Mouse (Mus musculus): Measurements from ENCODE around the gene Eral1.

Eral1 gene

GRCm38 (mm10) chr11:78032809-78033195, 47.4 kb downstream of the Eral1 start:
- POLR2A ChIA-PET: interaction anchor here in 3 of 4 experiments (0.5 to 2.3 kb wide), 29 partner anchors 9 to 422 kb away, joined by 3 to 17 read pairs (median 4); partner anchors contain the start of genes Rpl23a (in 2 of the 3), Eral1 (in 1 of the 3) and Phf12 (in 1 of the 3)

GRCm38 (mm10) chr11:78031947-78032808, 48.0 kb downstream of the Eral1 start, which contains the start of gene Dhrs13:
Dhrs13 (plus strand) TSS chr11:78032280.
- ChIA-PET CTCF (interaction anchor here in 3 of 4 experiments (0.6 to 3.3 kb wide), 25 partner anchors 9 to 522 kb away, joined by 3 to 18 read pairs (median 4); partner anchors contain the start of genes Eral1 (in 1 of the 3), Fam222b (in 1 of the 3), Nek8 (in 1 of the 3) and Phf12 (in 1 of the 3)), POLR2A (interaction anchor here in 3 of 4 experiments (0.5 to 2.3 kb wide), 22 partner anchors 9 to 422 kb away, joined by 3 to 17 read pairs (median 4); partner anchors contain the start of genes Eral1 (in 1 of the 3), Phf12 (in 1 of the 3) and Rpl23a (in 1 of the 3))

More at GRCm38 (mm10) chr11:78032809-78033195, 47.4 kb downstream of the Eral1 start:
- CTCF ChIA-PET: interaction anchor here (0.6 to 3.3 kb wide), 26 partner anchors 10 to 523 kb away, joined by 3 to 18 read pairs (median 4); partner anchors contain the start of genes Eral1 (in 1 of the 4), Fam222b (in 1 of the 4), Nek8 (in 1 of the 4) and Phf12 (in 1 of the 4)

- POLR2A ChIA-PET: no interaction called here
- CTCF ChIA-PET: interaction anchor here in 3 of 4 experiments (0.6 to 1.5 kb wide), 3 partner anchors 12 to 205 kb away, joined by 5 to 8 read pairs (median 6); no protein-coding TSS in a partner anchor
Measured at GRCm38 (mm10) chr11:78031389-78031788, 48.8 kb downstream of the Eral1 start.

GRCm38 (mm10) chr11:78030600-78030999, 49.6 kb downstream of the Eral1 start:
- CTCF ChIA-PET: interaction anchor here (0.5 to 1.5 kb wide), 4 partner anchors 11 to 204 kb away, joined by 5 to 8 read pairs (median 6); no protein-coding TSS in a partner anchor
- POLR2A ChIA-PET: interaction anchor here in 1 of 4 experiments (0.6 kb wide), 2 partner anchors 300 to 1815 kb away, joined by 3 read pairs; no protein-coding TSS in a partner anchor

- ChIA-PET POLR2A (interaction anchor here in 2 of 4 experiments (0.7 to 1.7 kb wide), 6 partner anchors 9 to 154 kb away, joined by 3 to 9 read pairs (median 5); partner anchors contain the start of genes Flot2 (in 1 of the 2) and Rpl23a (in 1 of the 2)), CTCF (interaction anchor here in 2 of 4 experiments (0.5 to 2.1 kb wide), 4 partner anchors 9 to 11 kb away, joined by 3 to 17 read pairs (median 5); partner anchors contain the start of gene Flot2 (in 1 of the 2))
Measured at GRCm38 (mm10) chr11:78029240-78029639, 50.9 kb downstream of the Eral1 start.

GRCm38 (mm10) chr11:78023607-78024006, 56.6 kb downstream of the Eral1 start:
- CTCF ChIA-PET: interaction anchor here in 3 of 4 experiments (0.6 to 1.7 kb wide), 11 partner anchors 9 to 197 kb away, joined by 3 to 16 read pairs (median 4); partner anchors contain the start of genes Nek8 (in 1 of the 3) and Tlcd1 (in 1 of the 3)
- POLR2A ChIA-PET: interaction anchor here in 2 of 4 experiments (0.8 to 2.5 kb wide), 6 partner anchors 10 to 56 kb away, joined by 3 to 11 read pairs (median 4); partner anchors contain the start of genes Eral1 (in 1 of the 2) and Phf12 (in 1 of the 2)

All from embryonic stem cell, embryonic (primary cell).